In genomic region chr13:45088796-45089221, GRCm38 (mm10) we compare ENCODE assay signal across 10 mouse cellular contexts. TPM values are rescaled to one million over a fixed set of nuclear protein-coding genes. Genes with fewer than 3 reads are reported as not detected.
DNase-seq lines count a peak whose midpoint lies in the region; ATAC-seq and TF ChIP-seq lines count a peak whose summit lies in the region.
"Had no signal": no experiment of that assay in that cellular context is flagged by ENCODE, and none has a peak within 500 bp of the region (broad histone marks: within the 10 kb centered on the region; RNA-seq: fewer than 3 reads in every experiment).

No protein-coding gene starts in this region.

- WGBS in liver, adult 2 months: 7% methylated on average over 2 of the region's 2 CpGs
- WGBS in intestine, embryonic 15.5 days: 10% methylated on average over 2 of the region's 2 CpGs
- 36% methylated on average over 2 of the region's 2 CpGs for WGBS in liver, embryonic 15.5 days (ENCODE audit: insufficient replicate concordance)
- 11% methylated on average over 2 of the region's 2 CpGs for WGBS in stomach, embryonic 15.5 days
- WGBS in forebrain, embryonic 14.5 days: 90% methylated on average over 2 of the region's 2 CpGs

- H3K4me1 ChIP-seq in liver, adult 2 months (ENCODE audit: control insufficient read depth, insufficient read depth, low read length): peaks cover 3% of the 10 kb centered on the region; the same call in 1 of the 2 replicates
- peaks cover 14% of the 10 kb centered on the region for H3K4me1 ChIP-seq in intestine, embryonic 15.5 days (replicated peaks)
- no peaks in the 10 kb centered on the region for H3K4me1 ChIP-seq in liver, embryonic 15.5 days (replicated peaks)
- peaks cover 9% of the 10 kb centered on the region; the same call in 1 of the 2 replicates for H3K4me1 ChIP-seq in stomach, embryonic 15.5 days
- H3K4me1 ChIP-seq in forebrain, embryonic 14.5 days (ENCODE audit: control insufficient read depth, insufficient read depth, low read length): no peaks in the 10 kb centered on the region

- no peaks in the 10 kb centered on the region for H3K79me2 ChIP-seq in liver, adult 2 months (ENCODE audit: control insufficient read depth, insufficient read depth, low read length)

- H3K9me3 ChIP-seq in intestine, embryonic 15.5 days: no peaks in the 10 kb centered on the region
- no peaks in the 10 kb centered on the region for H3K9me3 ChIP-seq in liver, embryonic 15.5 days (replicated peaks)
- H3K9me3 ChIP-seq in stomach, embryonic 15.5 days: no peaks in the 10 kb centered on the region
- no peaks in the 10 kb centered on the region for H3K9me3 ChIP-seq in forebrain, embryonic 14.5 days (replicated peaks; ENCODE audit: control insufficient read depth, low read length)

- no peaks in the 10 kb centered on the region for H3K36me3 ChIP-seq in liver, adult 2 months (ENCODE audit: control insufficient read depth, insufficient read depth, low read length)
- no peaks in the 10 kb centered on the region for H3K36me3 ChIP-seq in intestine, embryonic 15.5 days
- H3K36me3 ChIP-seq in liver, embryonic 15.5 days (replicated peaks): no peaks in the 10 kb centered on the region
- no peaks in the 10 kb centered on the region for H3K36me3 ChIP-seq in stomach, embryonic 15.5 days
- no peaks in the 10 kb centered on the region for H3K36me3 ChIP-seq in forebrain, embryonic 14.5 days (ENCODE audit: control insufficient read depth, insufficient read depth, low read length)

- peaks cover 19% of the 10 kb centered on the region for H3K27me3 ChIP-seq in liver, adult 2 months (ENCODE audit: control insufficient read depth, insufficient read depth, low read length)
- H3K27me3 ChIP-seq in intestine, embryonic 15.5 days (replicated peaks): no peaks in the 10 kb centered on the region
- peaks cover 70% of the 10 kb centered on the region for H3K27me3 ChIP-seq in liver, embryonic 15.5 days
- no peaks in the 10 kb centered on the region for H3K27me3 ChIP-seq in stomach, embryonic 15.5 days (replicated peaks)
- no peaks in the 10 kb centered on the region for H3K27me3 ChIP-seq in forebrain, embryonic 14.5 days (replicated peaks; ENCODE audit: control insufficient read depth, insufficient read depth, low read length)

- H3K4me2 ChIP-seq in intestine, embryonic 15.5 days (replicated peaks): no peak overlapping the region
- no peak overlapping the region for H3K4me2 ChIP-seq in liver, embryonic 15.5 days
- peak overlapping the region; percentile 5; the same call in 1 of the 2 replicates for H3K4me2 ChIP-seq in stomach, embryonic 15.5 days
- H3K4me2 ChIP-seq in forebrain, embryonic 14.5 days (ENCODE audit: low read length): no peak overlapping the region

- no peak overlapping the region for H3K27ac ChIP-seq in liver, adult 2 months (replicated peaks; ENCODE audit: insufficient read depth, low read depth, low read length)
- H3K27ac ChIP-seq in intestine, embryonic 15.5 days: peak overlapping the region; percentile 54
- H3K27ac ChIP-seq in liver, embryonic 15.5 days (replicated peaks): no peak overlapping the region
- H3K27ac ChIP-seq in stomach, embryonic 15.5 days: peak overlapping the region; percentile 65
- no peak overlapping the region for H3K27ac ChIP-seq in forebrain, embryonic 14.5 days (ENCODE audit: low read depth, low read length)

- H3K4me3 ChIP-seq in liver, adult 2 months (ENCODE audit: insufficient read depth, low read depth, low read length): no peak overlapping the region
- no peak overlapping the region for H3K4me3 ChIP-seq in intestine, embryonic 15.5 days (replicated peaks)
- no peak overlapping the region for H3K4me3 ChIP-seq in liver, embryonic 15.5 days (replicated peaks)
- no peak overlapping the region for H3K4me3 ChIP-seq in stomach, embryonic 15.5 days (replicated peaks)
- H3K4me3 ChIP-seq in forebrain, embryonic 14.5 days (ENCODE audit: low read depth, low read length): no peak overlapping the region

- no peak overlapping the region for H3K9ac ChIP-seq in liver, adult 2 months (ENCODE audit: low read depth, low read length)
- H3K9ac ChIP-seq in intestine, embryonic 15.5 days: no peak overlapping the region
- H3K9ac ChIP-seq in liver, embryonic 15.5 days: no peak overlapping the region
- H3K9ac ChIP-seq in stomach, embryonic 15.5 days: no peak overlapping the region
- H3K9ac ChIP-seq in forebrain, embryonic 14.5 days (ENCODE audit: low read length): no peak overlapping the region

- no peak for TF ChIP-seq CTCF in liver, adult 2 months (IDR thresholded peaks at IDR 0.05; ENCODE audit: low read depth, low read length)

- peak; percentile 85 for DNase-seq in liver, adult 2 months (ENCODE audit: extremely low read depth, low read depth, low spot score)
- no peak for DNase-seq in liver
- no peak for DNase-seq in Muller cell, postnatal 12 days (ENCODE audit: inconsistent ontology term)
- no peak for DNase-seq in forebrain, embryonic 14.5 days (ENCODE audit: low spot score)
- DNase-seq in layer of hippocampus, postnatal 36 days: no peak
- DNase-seq: gastrocnemius, postnatal 10 days had no signal

- TF ChIP-seq POLR2A in liver, adult 2 months (IDR thresholded peaks at IDR 0.05; ENCODE audit: extremely low read depth, insufficient read depth, low read length): no peak

- peak; percentile 91 for ATAC-seq in intestine, embryonic 15.5 days
- ATAC-seq in liver, embryonic 15.5 days (ENCODE audit: insufficient read depth): peak; percentile 54; the same call in 1 of the 2 replicates
- ATAC-seq in stomach, embryonic 15.5 days (ENCODE audit: insufficient read depth, low FRiP score, low read depth): peak; percentile 91
- no peak for ATAC-seq in forebrain, embryonic 14.5 days

RNA-seq across cellular contexts. Expression of gene Gm9817, which starts 10.3 kb away (rescaled TPM):
- total RNA-seq in liver, adult 2 months (2014; rRNA removed): not detected in 2 replicates
- not detected in 2 replicates for polyA plus RNA-seq in liver, adult 2 months (2012; rRNA removed)
- polyA plus RNA-seq in intestine, embryonic 15.5 days (2015; fragmentation: Nextera tagmentation; extraction: Ambion mirVana): 0.10 TPM in 1 of 2 replicates, not detected in the other
- not detected in 2 replicates for polyA plus RNA-seq in liver, embryonic 15.5 days (2015; fragmentation: Nextera tagmentation; extraction: Ambion mirVana)
- 0.13 TPM in 1 of 2 replicates, not detected in the other for polyA plus RNA-seq in stomach, embryonic 15.5 days (2015; fragmentation: Nextera tagmentation; extraction: Ambion mirVana)
- 0.08 TPM in 1 of 2 replicates, not detected in the other for polyA plus RNA-seq in forebrain, embryonic 14.5 days (2014; fragmentation: Nextera tagmentation; extraction: Ambion mirVana)
- total RNA-seq in layer of hippocampus, postnatal 36 days (2021): under 1 TPM in 1 of 2 experiments, not detected in 1; 0.12 TPM
- total RNA-seq: layer of hippocampus, adult 8-10 months had no signal

Comparison
In these comparisons a context has a peak if more than half of its experiments do, and no peak if none do; other contexts are left out.
1. H3K27ac ChIP-seq: peak in intestine, embryonic 15.5 days (single experiment) and stomach, embryonic 15.5 days (single experiment); none in liver, adult 2 months (single experiment), liver, embryonic 15.5 days (single experiment) and forebrain, embryonic 14.5 days (single experiment).